Mouse (Mus musculus) kidney, embryonic 14.5 days (tissue): Measurements from ENCODE around the gene Ednra. TPM values are rescaled to one million over a fixed set of nuclear protein-coding genes. Genes with fewer than 3 reads are reported as not detected.

Experiments
- polyA plus RNA-seq: library from polyadenylated mRNA; unstranded; fragments of >200 nt; fragmentation: Nextera tagmentation; extraction: Ambion mirVana; gene quantifications from 2 replicates; pipeline ENCODE4 v1.2.1, GENCODE M21; 2014

The Ednra gene
- polyA plus RNA-seq, 1 experiment from 2014 or later, result 28.9 TPM

Other genes with a start within 250 kb of the Ednra start
- gene Arhgap10, start 206.5 kb downstream of the Ednra start, polyA plus RNA-seq, result 21.8 and 29.4 TPM in 2 replicates
- gene Prmt9, start 175.1 kb downstream of the Ednra start, polyA plus RNA-seq, result 16.7 and 21.4 TPM in 2 replicates
- gene Tmem184c, start 113.8 kb downstream of the Ednra start, polyA plus RNA-seq, result 29.3 and 43.1 TPM in 2 replicates